Mouse (Mus musculus): Measurements from ENCODE around the gene Rpsa. TPM values are rescaled to one million over a fixed set of nuclear protein-coding genes. Genes with fewer than 3 reads are reported as not detected.

The Rpsa gene
- total and polyA plus RNA-seq, 3 experiments: 3,563 to 4,053 (median 3,991) TPM

Other genes with a start within 250 kb of the Rpsa start
- 26.7 and 26.9 TPM in 2 replicates for gene Wdr48, start 232.8 kb upstream of the Rpsa start, total RNA-seq (2012; rRNA removed)
- gene Wdr48, start 232.8 kb upstream of the Rpsa start, total RNA-seq (2014; rRNA removed): 31.0 and 32.3 TPM in 2 replicates
- gene Wdr48, start 232.8 kb upstream of the Rpsa start, polyA plus RNA-seq (2012; ENCODE audit: insufficient read length, low read depth): 31.6 and 32.0 TPM in 2 replicates
- gene Gorasp1, start 190.1 kb upstream of the Rpsa start, total RNA-seq (2012; rRNA removed): 10.9 and 12.6 TPM in 2 replicates
- gene Gorasp1, start 190.1 kb upstream of the Rpsa start, total RNA-seq (2014; rRNA removed): 8.7 TPM in 2 replicates
- gene Gorasp1, start 190.1 kb upstream of the Rpsa start, polyA plus RNA-seq (2012; ENCODE audit: insufficient read length, low read depth): 8.6 and 9.2 TPM in 2 replicates
- 0.13 and 0.21 TPM in 2 replicates for gene Ttc21a, start 190.1 kb upstream of the Rpsa start, total RNA-seq (2012; rRNA removed)
- gene Ttc21a, start 190.1 kb upstream of the Rpsa start, total RNA-seq (2014; rRNA removed): 0.19 TPM in 1 of 2 replicates, not detected in the other
- gene Ttc21a, start 190.1 kb upstream of the Rpsa start, polyA plus RNA-seq (2012; ENCODE audit: insufficient read length, low read depth): 0.47 and 0.48 TPM in 2 replicates
- gene Csrnp1, start 143.0 kb upstream of the Rpsa start, total RNA-seq (2012; rRNA removed): 15.5 and 15.7 TPM in 2 replicates
- 5.7 and 8.6 TPM in 2 replicates for gene Csrnp1, start 143.0 kb upstream of the Rpsa start, total RNA-seq (2014; rRNA removed)
- 7.8 and 8.1 TPM in 2 replicates for gene Csrnp1, start 143.0 kb upstream of the Rpsa start, polyA plus RNA-seq (2012; ENCODE audit: insufficient read length, low read depth)
- gene Xirp1, start 104.1 kb upstream of the Rpsa start, total RNA-seq (2012; rRNA removed): not detected in 2 replicates
- gene Xirp1, start 104.1 kb upstream of the Rpsa start, total RNA-seq (2014; rRNA removed): not detected in 2 replicates
- gene Xirp1, start 104.1 kb upstream of the Rpsa start, polyA plus RNA-seq (2012; ENCODE audit: insufficient read length, low read depth): not detected in 2 replicates
- not detected in 2 replicates for gene Cx3cr1, start 57.8 kb upstream of the Rpsa start, total RNA-seq (2012; rRNA removed)
- not detected in 2 replicates for gene Cx3cr1, start 57.8 kb upstream of the Rpsa start, total RNA-seq (2014; rRNA removed)
- 0.06 and 0.08 TPM in 2 replicates for gene Cx3cr1, start 57.8 kb upstream of the Rpsa start, polyA plus RNA-seq (2012; ENCODE audit: insufficient read length, low read depth)
- gene Ccr8, start 35.6 kb upstream of the Rpsa start, total RNA-seq (2012; rRNA removed): not detected in 2 replicates
- gene Ccr8, start 35.6 kb upstream of the Rpsa start, total RNA-seq (2014; rRNA removed): not detected in 2 replicates
- not detected in 2 replicates for gene Ccr8, start 35.6 kb upstream of the Rpsa start, polyA plus RNA-seq (2012; ENCODE audit: insufficient read length, low read depth)
- 20.3 and 25.3 TPM in 2 replicates for gene Slc25a38, start 17.3 kb upstream of the Rpsa start, total RNA-seq (2012; rRNA removed)
- 22.3 and 24.3 TPM in 2 replicates for gene Slc25a38, start 17.3 kb upstream of the Rpsa start, total RNA-seq (2014; rRNA removed)
- 24.4 and 26.1 TPM in 2 replicates for gene Slc25a38, start 17.3 kb upstream of the Rpsa start, polyA plus RNA-seq (2012; ENCODE audit: insufficient read length, low read depth)
- not detected in 2 replicates for gene Mobp, start 22.0 kb downstream of the Rpsa start, total RNA-seq (2012; rRNA removed)
- gene Mobp, start 22.0 kb downstream of the Rpsa start, total RNA-seq (2014; rRNA removed): not detected in 2 replicates
- 0.17 TPM in 1 of 2 replicates, not detected in the other for gene Mobp, start 22.0 kb downstream of the Rpsa start, polyA plus RNA-seq (2012; ENCODE audit: insufficient read length, low read depth)
- gene Myrip, start 173.8 kb downstream of the Rpsa start, total RNA-seq (2012; rRNA removed): not detected in 2 replicates
- gene Myrip, start 173.8 kb downstream of the Rpsa start, total RNA-seq (2014; rRNA removed): not detected in 2 replicates
- not detected in 2 replicates for gene Myrip, start 173.8 kb downstream of the Rpsa start, polyA plus RNA-seq (2012; ENCODE audit: insufficient read length, low read depth)